Mouse (Mus musculus): Measurements from ENCODE around the gene Krt86.

- TF ChIP-seq CTCF (IDR thresholded peaks at IDR 0.05; ENCODE audit: borderline replicate concordance, insufficient read depth, low read depth, low read length) = no peak
- TF ChIP-seq POLR2A (IDR thresholded peaks at IDR 0.05; ENCODE audit: borderline replicate concordance, insufficient read depth, low read length) = no peak
These were observed 49.4 kb downstream of the Krt86 start for GRCm38 (mm10) chr15:101522556-101523232.
